Mouse (Mus musculus): ENCODE measurements around the gene Tmem35b. TPM values are rescaled to one million over a fixed set of nuclear protein-coding genes. Genes with fewer than 3 reads are reported as not detected.
A peak's percentile ranks its signal among the peaks of the same experiment; 100 is the strongest.
"Not testable (repeated sequence)": the region's sequence is repeated elsewhere in the genome, so short reads cannot be mapped to it uniquely, and the experiment has no call there.

Tmem35b gene
- polyA plus RNA-seq (2012; rRNA removed) = 12.4 and 16.9 TPM in 2 replicates

DNA sequence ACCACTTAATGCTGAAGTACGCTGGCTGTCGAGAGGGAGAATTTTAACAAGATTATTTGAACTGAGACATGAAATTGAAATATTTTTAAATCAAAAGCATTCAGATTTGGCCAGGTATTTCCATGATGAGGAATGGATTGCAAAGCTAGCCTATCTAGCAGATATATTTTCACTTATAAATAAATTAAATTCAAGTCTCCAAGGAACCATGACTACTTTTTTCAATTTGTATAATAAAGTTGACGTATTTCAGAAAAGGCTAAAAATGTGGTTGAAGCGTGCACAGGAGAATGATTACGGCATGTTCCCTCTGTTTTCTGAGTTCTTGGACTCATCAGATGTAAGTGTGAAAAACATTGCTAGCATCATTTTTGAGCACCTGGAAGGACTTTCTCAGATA lies at the start of gene Tmem35b:
Tmem35b (plus strand) TSS at position 301 of the 400 bp plus-strand sequence.
- WGBS = 97% methylated on average over 5 of the region's 5 CpGs
- Histone ChIP-seq H3K4me1 (ENCODE audit: control insufficient read depth, insufficient read depth, low read length) (peaks cover 6% of the 10 kb centered on the region; the same call in 1 of the 2 replicates), H3K4me3 (replicated peaks; ENCODE audit: extremely low read depth, low read depth, low read length) (no peak within 1 kb of the TSS)
- TF ChIP-seq CTCF (IDR thresholded peaks at IDR 0.05; ENCODE audit: insufficient read depth, low read length) (no peak), POLR2A (IDR thresholded peaks at IDR 0.05; ENCODE audit: borderline replicate concordance, extremely low read depth, low read depth, low read length) (no peak)
- no peak for DNase-seq

DNA sequence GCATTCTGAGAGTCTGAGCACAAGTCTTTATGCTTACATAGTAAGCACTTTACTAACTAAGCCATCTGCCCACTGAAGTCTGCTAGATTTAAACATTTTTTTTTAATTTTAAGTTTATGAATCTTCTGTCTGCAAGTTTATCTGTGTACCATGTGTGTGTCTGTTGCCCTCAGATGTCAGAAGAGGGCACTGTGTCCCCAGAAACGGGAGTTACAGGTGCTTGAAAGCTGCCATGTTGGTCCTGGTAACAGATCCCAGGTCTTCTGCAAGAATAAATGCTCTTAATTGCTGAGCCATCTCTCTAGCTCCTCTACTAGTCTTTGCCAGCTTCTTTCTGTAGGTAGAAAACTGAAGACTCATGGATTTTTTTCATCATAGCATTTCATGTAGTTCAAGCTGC lies 48.6 kb upstream of the Tmem35b start:
- 52% methylated on average over 1 of the region's 1 CpGs for WGBS
- Histone ChIP-seq H3K4me3 (replicated peaks; ENCODE audit: extremely low read depth, low read depth, low read length) (no peak overlapping the region), H3K4me1 (ENCODE audit: control insufficient read depth, insufficient read depth, low read length) (peaks cover 2% of the 10 kb centered on the region; the same call in 1 of the 2 replicates)
- DNase-seq = no peak
- TF ChIP-seq POLR2A (IDR thresholded peaks at IDR 0.05; ENCODE audit: borderline replicate concordance, extremely low read depth, low read depth, low read length) = no peak
- no peak for TF ChIP-seq CTCF (IDR thresholded peaks at IDR 0.05; ENCODE audit: insufficient read depth, low read length)

DNA sequence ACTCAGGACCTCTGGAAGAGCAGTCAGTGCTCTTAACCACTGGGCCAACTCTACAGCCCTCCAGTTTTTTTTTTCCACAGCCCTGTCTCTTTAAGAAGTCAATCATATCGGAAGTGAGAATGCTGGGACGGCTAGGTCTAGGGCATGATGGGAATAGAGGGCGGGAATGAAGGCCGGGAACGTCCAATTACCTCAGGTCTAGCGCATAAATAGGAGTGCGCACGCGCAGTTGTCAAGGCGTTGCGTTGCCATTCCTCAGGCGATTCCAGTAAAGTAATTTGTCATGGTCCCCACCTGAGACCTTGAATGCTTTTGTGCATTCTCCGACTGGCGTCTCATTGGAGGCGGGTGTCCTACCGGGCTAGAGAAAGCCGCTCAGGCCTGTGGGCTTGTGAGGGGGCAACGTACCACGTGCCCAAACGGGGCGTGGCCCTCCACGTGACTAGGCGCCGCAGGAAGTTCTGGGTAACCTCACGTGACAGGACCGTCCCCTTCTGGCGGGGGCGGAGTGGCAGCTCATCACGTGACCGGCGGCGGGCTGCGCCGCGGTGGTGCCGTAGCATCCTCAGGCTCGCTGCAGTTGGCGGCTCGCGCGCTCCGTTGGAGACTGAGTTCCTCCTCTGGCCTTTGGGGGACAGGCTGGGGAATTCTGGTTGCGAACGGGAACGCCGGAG lies 46.5 kb upstream of the Tmem35b start, which contains the start of gene Zmym6:
Zmym6 (plus strand) TSS at position 509 of the 674 bp plus-strand sequence.
- peak; percentile 94 for DNase-seq
- Histone ChIP-seq H3K4me1 (ENCODE audit: control insufficient read depth, insufficient read depth, low read length) (peaks cover 2% of the 10 kb centered on the region; the same call in 1 of the 2 replicates), H3K4me3 (replicated peaks; ENCODE audit: extremely low read depth, low read depth, low read length) (peak within 1 kb of the TSS; percentile 86)
- TF ChIP-seq CTCF (IDR thresholded peaks at IDR 0.05; ENCODE audit: insufficient read depth, low read length) (no peak), POLR2A (IDR thresholded peaks at IDR 0.05; ENCODE audit: borderline replicate concordance, extremely low read depth, low read depth, low read length) (peak; percentile 89; the same call in 1 of the 2 replicates)
- WGBS = under 1% methylated on average over 46 of the region's 46 CpGs

DNA sequence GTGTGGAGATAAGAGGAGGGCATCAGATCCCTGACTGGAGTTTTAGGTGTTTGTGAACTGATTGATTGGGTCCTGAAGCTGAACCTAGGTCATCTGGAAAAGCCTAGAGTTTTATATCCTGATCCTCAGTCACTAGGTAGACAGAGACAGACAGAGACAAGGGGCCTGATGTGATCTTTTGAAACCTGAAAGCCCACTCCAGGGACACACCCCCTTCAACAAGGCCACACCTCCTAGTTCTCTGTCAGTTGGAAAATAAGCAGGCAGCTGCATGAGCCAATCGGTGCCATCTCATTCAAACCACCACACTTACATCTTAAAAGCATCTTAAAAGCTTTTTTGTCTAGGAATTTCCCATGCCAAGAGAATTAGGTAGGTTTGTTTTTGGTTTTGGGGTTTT lies 42.7 kb upstream of the Tmem35b start:
- no peak for DNase-seq
- no peak overlapping the region for H3K4me3 ChIP-seq (replicated peaks; ENCODE audit: extremely low read depth, low read depth, low read length)
- H3K4me1 ChIP-seq (ENCODE audit: control insufficient read depth, insufficient read depth, low read length) = peaks cover 2% of the 10 kb centered on the region; the same call in 1 of the 2 replicates
- no peak for TF ChIP-seq CTCF (IDR thresholded peaks at IDR 0.05; ENCODE audit: insufficient read depth, low read length)
- TF ChIP-seq POLR2A (IDR thresholded peaks at IDR 0.05; ENCODE audit: borderline replicate concordance, extremely low read depth, low read depth, low read length) = no peak
- WGBS = 46% methylated on average over 1 of the region's 1 CpGs

DNA sequence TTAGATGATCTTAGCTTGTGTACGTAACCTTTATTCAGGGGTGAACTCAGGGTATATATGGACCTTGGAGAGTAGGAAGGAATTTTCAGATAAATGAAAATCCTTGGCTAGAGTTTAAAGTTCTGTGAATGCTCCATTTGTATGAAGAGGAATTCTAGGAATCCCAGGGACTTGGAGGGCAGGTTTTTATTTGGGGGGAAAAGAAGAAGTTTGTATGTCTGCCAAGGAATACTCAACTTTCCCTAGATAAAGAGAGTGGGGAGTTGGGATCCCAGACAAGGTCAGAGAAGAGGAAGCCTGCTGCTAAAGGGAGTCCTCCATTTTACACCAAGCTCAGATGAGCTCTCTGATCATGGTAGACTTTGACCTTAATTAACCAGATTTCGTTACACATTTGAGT lies 40.4 kb upstream of the Tmem35b start:
- DNase-seq = no peak
- 83% methylated on average over 2 of the region's 2 CpGs for WGBS
- no peak overlapping the region for H3K4me3 ChIP-seq (replicated peaks; ENCODE audit: extremely low read depth, low read depth, low read length)
- no peaks in the 10 kb centered on the region; the same call in 1 of the 2 replicates for H3K4me1 ChIP-seq (ENCODE audit: control insufficient read depth, insufficient read depth, low read length)
- TF ChIP-seq CTCF (IDR thresholded peaks at IDR 0.05; ENCODE audit: insufficient read depth, low read length) (no peak), POLR2A (IDR thresholded peaks at IDR 0.05; ENCODE audit: borderline replicate concordance, extremely low read depth, low read depth, low read length) (no peak)

DNA sequence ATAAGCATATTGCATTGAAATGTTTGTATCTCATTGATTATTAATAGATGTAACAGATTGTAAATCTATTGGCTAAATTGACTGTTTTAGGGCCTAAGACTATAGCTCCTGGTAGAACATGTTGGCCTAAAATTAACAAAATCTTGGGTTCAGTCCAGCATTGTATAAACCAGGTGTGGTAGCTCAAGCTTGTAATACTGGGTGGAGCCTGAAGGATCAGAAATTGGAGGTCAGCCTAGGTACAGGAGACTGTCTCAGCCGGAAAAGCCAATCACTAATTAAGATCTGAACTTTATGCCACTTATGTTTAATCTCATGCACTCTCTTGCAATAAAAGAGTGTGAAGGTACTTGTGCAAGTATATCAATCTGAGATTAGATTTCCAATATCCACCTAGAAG lies 37.7 kb upstream of the Tmem35b start:
- no peak for DNase-seq

DNA sequence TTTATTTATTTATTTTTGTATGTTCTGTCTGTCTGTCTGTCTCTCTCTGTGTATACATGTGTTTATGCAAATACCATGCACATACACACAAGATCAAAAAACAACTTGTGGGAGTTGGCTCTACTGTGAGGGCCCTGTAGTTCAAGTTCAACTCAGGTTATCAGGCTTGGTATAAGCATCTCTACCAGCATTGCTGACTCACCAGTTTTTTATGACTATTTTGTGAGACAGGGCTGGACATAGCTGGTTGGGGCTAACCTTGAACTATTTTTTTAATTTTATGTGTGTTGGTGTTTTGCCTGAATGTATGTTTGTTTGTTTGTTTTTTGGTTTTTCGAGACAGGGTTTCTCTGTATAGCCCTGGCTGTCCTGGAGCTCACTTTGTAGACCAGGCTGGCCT lies 32.3 kb upstream of the Tmem35b start:
- DNase-seq = no peak
- 87% methylated on average over 1 of the region's 1 CpGs for WGBS
- TF ChIP-seq POLR2A (IDR thresholded peaks at IDR 0.05; ENCODE audit: borderline replicate concordance, extremely low read depth, low read depth, low read length) = no peak
- TF ChIP-seq CTCF (IDR thresholded peaks at IDR 0.05; ENCODE audit: insufficient read depth, low read length) = no peak
- no peak overlapping the region for H3K4me3 ChIP-seq (replicated peaks; ENCODE audit: extremely low read depth, low read depth, low read length)
- H3K4me1 ChIP-seq (ENCODE audit: control insufficient read depth, insufficient read depth, low read length) = no peaks in the 10 kb centered on the region

More for the DNA sequence above, 37.7 kb upstream of the Tmem35b start:
- Histone ChIP-seq H3K4me3 (replicated peaks; ENCODE audit: extremely low read depth, low read depth, low read length) (no peak overlapping the region), H3K4me1 (ENCODE audit: control insufficient read depth, insufficient read depth, low read length) (no peaks in the 10 kb centered on the region)
- WGBS = 78% methylated on average over 1 of the region's 1 CpGs
- no peak for TF ChIP-seq POLR2A (IDR thresholded peaks at IDR 0.05; ENCODE audit: borderline replicate concordance, extremely low read depth, low read depth, low read length)
- TF ChIP-seq CTCF (IDR thresholded peaks at IDR 0.05; ENCODE audit: insufficient read depth, low read length) = no peak

DNA sequence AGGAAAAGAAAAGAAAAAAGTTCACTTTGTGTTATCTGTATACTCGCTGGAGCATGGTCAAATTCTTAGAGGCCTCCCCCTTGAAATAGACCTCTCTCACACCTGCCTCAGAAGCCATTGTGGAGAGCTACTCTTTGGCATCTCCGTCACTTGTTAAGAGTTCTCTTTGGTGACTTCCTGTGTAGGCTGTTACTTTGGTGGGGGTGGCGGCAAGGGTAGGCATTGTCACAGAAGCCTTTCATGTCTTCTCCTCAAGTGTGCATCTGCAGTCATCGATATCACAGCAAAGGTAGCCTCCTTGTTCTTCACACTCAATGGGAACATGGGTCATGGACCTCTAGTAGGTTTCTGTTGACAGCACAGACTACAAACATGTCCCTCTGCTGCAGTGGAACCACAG lies 28.4 kb upstream of the Tmem35b start:
- Histone ChIP-seq H3K4me3 (replicated peaks; ENCODE audit: extremely low read depth, low read depth, low read length) (no peak overlapping the region), H3K4me1 (ENCODE audit: control insufficient read depth, insufficient read depth, low read length) (no peaks in the 10 kb centered on the region)
- DNase-seq = no peak
- TF ChIP-seq POLR2A (IDR thresholded peaks at IDR 0.05; ENCODE audit: borderline replicate concordance, extremely low read depth, low read depth, low read length) = no peak
- no peak for TF ChIP-seq CTCF (IDR thresholded peaks at IDR 0.05; ENCODE audit: insufficient read depth, low read length)
- 77% methylated on average over 4 of the region's 4 CpGs for WGBS

DNA sequence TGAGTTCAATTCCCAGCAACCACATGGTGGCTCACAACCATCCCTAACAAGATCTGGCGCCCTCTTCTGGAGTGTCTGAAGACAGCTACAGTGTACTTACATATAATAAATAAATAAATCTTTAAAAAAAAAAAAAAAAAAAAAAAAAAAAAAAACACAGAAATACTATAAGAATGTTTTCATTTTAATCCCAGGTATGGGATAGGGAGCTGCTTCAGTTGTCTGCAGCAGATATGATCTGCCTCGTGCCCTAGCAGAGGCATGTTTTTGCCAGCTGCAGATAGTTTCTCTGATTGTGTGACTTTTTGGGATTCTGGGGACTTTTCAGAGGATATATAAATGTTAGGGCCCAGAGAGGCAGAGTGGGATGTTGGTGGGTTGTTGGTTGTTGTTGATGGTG lies 23.9 kb upstream of the Tmem35b start:
- H3K4me3 ChIP-seq (replicated peaks; ENCODE audit: extremely low read depth, low read depth, low read length); DNase-seq; H3K4me1 ChIP-seq (ENCODE audit: control insufficient read depth, insufficient read depth, low read length): not testable (repeated sequence)
- WGBS = 97% methylated on average over 1 of the region's 2 CpGs

DNA sequence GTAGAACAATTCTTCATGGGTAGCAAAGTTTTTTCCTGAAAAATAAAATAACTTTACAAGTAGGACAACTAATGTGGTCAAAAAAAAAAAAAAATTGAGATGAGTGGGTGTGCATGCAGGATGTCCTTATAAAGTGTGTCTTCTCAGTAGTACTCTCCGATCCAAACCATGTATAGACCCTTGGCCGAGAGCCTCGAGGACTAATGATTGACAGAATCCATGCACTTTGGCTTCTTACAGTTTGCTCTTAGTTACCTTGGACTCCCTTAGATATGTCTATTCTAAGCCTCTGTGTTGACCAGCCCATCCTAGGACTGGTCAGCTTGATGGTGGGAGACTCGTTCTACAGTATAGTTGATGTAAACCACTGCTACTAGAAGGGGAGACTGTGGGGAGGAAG lies 15.9 kb upstream of the Tmem35b start:
- 97% methylated on average over 4 of the region's 4 CpGs for WGBS
- Histone ChIP-seq H3K4me3 (replicated peaks; ENCODE audit: extremely low read depth, low read depth, low read length) (no peak overlapping the region), H3K4me1 (ENCODE audit: control insufficient read depth, insufficient read depth, low read length) (no peaks in the 10 kb centered on the region)
- TF ChIP-seq CTCF (IDR thresholded peaks at IDR 0.05; ENCODE audit: insufficient read depth, low read length) (no peak), POLR2A (IDR thresholded peaks at IDR 0.05; ENCODE audit: borderline replicate concordance, extremely low read depth, low read depth, low read length) (no peak)
- DNase-seq = no peak

All from lung, adult 2 months (tissue).